ENCODE assay signal across 8 mouse cellular contexts in genomic region chr1:131089525-131090127, GRCm38 (mm10). TPM values are rescaled to one million over a fixed set of nuclear protein-coding genes. Genes with fewer than 3 reads are reported as not detected.
DNase-seq lines count a peak whose midpoint lies in the region; ATAC-seq and TF ChIP-seq lines count a peak whose summit lies in the region.

No protein-coding gene starts in this region.

- TF ChIP-seq EP300 in heart, postnatal 0 days (IDR thresholded peaks at IDR 0.05; ENCODE audit: low read depth), result no peak

- DNase-seq in kidney, adult 2 months, result no peak
- DNase-seq in kidney, adult 8-10 months, result no peak
- DNase-seq in adipocyte (ENCODE audit: low spot score), result peak; percentile 64
- DNase-seq in heart, postnatal 0 days (ENCODE audit: low spot score), result no peak
- DNase-seq in c-Kit-positive CD71-positive TER-119-positive erythroid progenitor cells, embryonic 14.5 days (ENCODE audit: low spot score), result no peak
- DNase-seq in right cerebral cortex, postnatal 4 days, result no peak

- peaks cover 81% of the 10 kb centered on the region for H3K4me1 ChIP-seq in kidney, adult 2 months (ENCODE audit: control insufficient read depth, insufficient read depth, low read length)
- H3K4me1 ChIP-seq in heart, postnatal 0 days (ENCODE audit: control insufficient read depth, insufficient read depth), result peaks cover 89% of the 10 kb centered on the region

- H3K27me3 ChIP-seq in kidney, adult 2 months (replicated peaks; ENCODE audit: control insufficient read depth, insufficient read depth, low read length), result no peaks in the 10 kb centered on the region
- no peaks in the 10 kb centered on the region for H3K27me3 ChIP-seq in heart, postnatal 0 days (ENCODE audit: control insufficient read depth, insufficient read depth, low read length)

- peak overlapping the region; percentile 10; the same call in 1 of the 2 replicates for H3K9ac ChIP-seq in heart, postnatal 0 days (replicated peaks; ENCODE audit: low read depth, low read length)

- TF ChIP-seq POLR2A in kidney, adult 2 months (IDR thresholded peaks at IDR 0.05; ENCODE audit: low read depth, low read length), result no peak

- H3K27ac ChIP-seq in kidney, adult 2 months (ENCODE audit: insufficient read depth, low read depth, low read length), result peak overlapping the region; percentile 34; the same call in 1 of the 2 replicates
- peak overlapping the region; percentile 92 for H3K27ac ChIP-seq in heart, postnatal 0 days (ENCODE audit: low read depth)

- TF ChIP-seq CTCF in kidney, adult 2 months (conservative IDR thresholded peaks at IDR 0.05; ENCODE audit: insufficient read depth, insufficient read length, low read depth, low read length), result no peak
- TF ChIP-seq CTCF in heart, postnatal 0 days (IDR thresholded peaks at IDR 0.05; ENCODE audit: low read depth), result no peak

- peak; percentile 62 for ATAC-seq in heart, postnatal 0 days (ENCODE audit: insufficient read depth, low read depth)
- ATAC-seq in megakaryocyte, adult 5-6 weeks (ENCODE audit: poor library complexity, severe bottlenecking), result peak; percentile 38
- no peak for ATAC-seq in erythroblast, adult 5-6 weeks (replicated peaks; ENCODE audit: low FRiP score, poor library complexity, severe bottlenecking)

- no peaks in the 10 kb centered on the region for H3K9me3 ChIP-seq in heart, postnatal 0 days (replicated peaks; ENCODE audit: control insufficient read depth, low read length)

- WGBS in kidney, adult 2 months, result 48% methylated on average over 2 of the region's 2 CpGs
- WGBS in heart, postnatal 0 days, result 47% methylated on average over 2 of the region's 2 CpGs

- H3K4me3 ChIP-seq in kidney, adult 2 months (ENCODE audit: insufficient read depth, low read depth, low read length), result no peak overlapping the region
- H3K4me3 ChIP-seq in heart, postnatal 0 days (ENCODE audit: low read depth, low read length), result no peak overlapping the region

- H3K36me3 ChIP-seq in kidney, adult 2 months (ENCODE audit: control insufficient read depth, insufficient read depth, low read length), result no peaks in the 10 kb centered on the region
- no peaks in the 10 kb centered on the region for H3K36me3 ChIP-seq in heart, postnatal 0 days (replicated peaks; ENCODE audit: control insufficient read depth, insufficient read depth, low read length)

- H3K4me2 ChIP-seq in heart, postnatal 0 days (ENCODE audit: low read depth, low read length), result peak overlapping the region; percentile 36

RNA-seq across cellular contexts. Expression of gene Mapkapk2, which starts 8.0 kb away (rescaled TPM):
- 95.3 and 99.5 TPM in 2 replicates for polyA plus RNA-seq in kidney, adult 2 months (2012; rRNA removed)
- total RNA-seq in heart, postnatal 0 days (2014; rRNA removed; ENCODE audit: low replicate concordance), result 302 and 348 TPM in 2 replicates
- 62.6 and 69.9 TPM in 2 replicates for polyA plus RNA-seq in heart, postnatal 0 days (2015; fragmentation: Nextera tagmentation; extraction: Ambion mirVana)
- 210 and 215 TPM in 2 replicates for total RNA-seq in megakaryocyte, adult 5-6 weeks (2015)
- total RNA-seq in megakaryocyte, adult 5-6 weeks (2017), result 210 and 216 TPM in 2 replicates
- total RNA-seq in erythroblast, adult 5-6 weeks (2015; ENCODE audit: low replicate concordance), result 38.0 and 49.5 TPM in 2 replicates
- 26.3 and 33.3 TPM in 2 replicates for total RNA-seq in erythroblast, adult 5-6 weeks (2017; ENCODE audit: low replicate concordance)

RNA-seq across cellular contexts. Expression of gene Dyrk3, which starts 48.5 kb away (rescaled TPM):
- polyA plus RNA-seq in kidney, adult 2 months (2012; rRNA removed), result 0.94 and 1.4 TPM in 2 replicates
- 1.3 and 1.4 TPM in 2 replicates for total RNA-seq in heart, postnatal 0 days (2014; rRNA removed; ENCODE audit: low replicate concordance)
- 0.60 and 0.86 TPM in 2 replicates for polyA plus RNA-seq in heart, postnatal 0 days (2015; fragmentation: Nextera tagmentation; extraction: Ambion mirVana)
- 3.4 and 4.6 TPM in 2 replicates for total RNA-seq in megakaryocyte, adult 5-6 weeks (2015)
- total RNA-seq in megakaryocyte, adult 5-6 weeks (2017), result 4.1 and 4.8 TPM in 2 replicates
- 92.8 and 106 TPM in 2 replicates for total RNA-seq in erythroblast, adult 5-6 weeks (2015; ENCODE audit: low replicate concordance)
- total RNA-seq in erythroblast, adult 5-6 weeks (2017; ENCODE audit: low replicate concordance), result 97.3 and 107 TPM in 2 replicates

Comparison
In these comparisons a context has a peak if more than half of its experiments do, and no peak if none do; other contexts are left out.
1. RNA of gene Dyrk3, which starts 48.5 kb away (total RNA-seq): 92.8 to 107 TPM in erythroblast, adult 5-6 weeks; 3.4 to 4.8 TPM in megakaryocyte, adult 5-6 weeks and 1.3 to 1.4 TPM in heart, postnatal 0 days; every median in the first group is over 10 times any median in the second.